Mouse (Mus musculus) liver, embryonic 16.5 days (tissue): ENCODE results near the gene Arid5b. TPM values are rescaled to one million over a fixed set of nuclear protein-coding genes. Genes with fewer than 3 reads are reported as not detected.
A peak's percentile ranks its signal among the peaks of the same experiment; 100 is the strongest.

Source experiments
- ATAC-seq: fragments of 200-750 bp; cut with Nextera tagmentation; 2 replicates; pipeline ENCODE4 v1.8.0; 2017; ENCODE audit warnings: low read depth, mild to moderate bottlenecking, moderate number of reproducible peaks, moderate library complexity
- H3K27ac ChIP-seq: fragments of 300-500 bp; sonication (generic); 2 replicates; pipeline ENCODE4 v1.5.1; 2014; ENCODE audit warnings: mild to moderate bottlenecking, low read length
- H3K27me3 ChIP-seq: fragments of 300-500 bp; sonication (generic); 2 replicates; pipeline ENCODE4 v1.6.1; 2014; ENCODE audit warnings: low read depth, low read length, mixed read lengths; ENCODE audit not compliant: control insufficient read depth, insufficient read depth
- H3K36me3 ChIP-seq: fragments of 300-500 bp; sonication (generic); 2 replicates; pipeline ENCODE4 v1.6.1; 2014; ENCODE audit warnings: mild to moderate bottlenecking; ENCODE audit not compliant: control insufficient read depth, insufficient read depth
- H3K4me1 ChIP-seq: fragments of 300-500 bp; sonication (generic); 2 replicates; pipeline ENCODE4 v1.6.1; 2014; ENCODE audit warnings: low read depth, low read length, mixed read lengths; ENCODE audit not compliant: control insufficient read depth
- H3K4me2 ChIP-seq: fragments of 300-500 bp; sonication (generic); 2 replicates; pipeline ENCODE4 v1.6.1; 2014; ENCODE audit warnings: low read depth, low read length, mixed read lengths
- H3K4me3 ChIP-seq: fragments of 300-500 bp; sonication (generic); 2 replicates; pipeline ENCODE4 v1.5.1; 2014; ENCODE audit warnings: low read depth, mild to moderate bottlenecking, low read length
- H3K9ac ChIP-seq: fragments of 300-500 bp; sonication (generic); 2 replicates; pipeline ENCODE4 v1.6.1; 2014; ENCODE audit warnings: low read depth, low read length
- H3K9me3 ChIP-seq: fragments of 300-500 bp; sonication (generic); replicated peaks from 2 replicates; pipeline ENCODE4 v1.6.1; 2016; ENCODE audit warnings: low read length; ENCODE audit not compliant: control insufficient read depth
- WGBS: fragments of 180-500 bp; shearing (Covaris S2); extraction: QIAGEN DNeasy Blood & Tissue Kit; methylation state at CpG from one replicate; pipeline ENCODE4 v1.1.7; 2014; ENCODE audit not compliant: insufficient replicate concordance; 5-methylcytosine and 5-hydroxymethylcytosine counted together
- polyA plus RNA-seq: library from polyadenylated mRNA; unstranded; fragments of >200 nt; fragmentation: Nextera tagmentation; extraction: Ambion mirVana; gene quantifications from 2 replicates; pipeline ENCODE4 v1.2.1, GENCODE M21; 2015

Arid5b gene
- polyA plus RNA-seq, 1 experiment from 2014 or later: 7.8 TPM

GRCm38 (mm10) chr10:68067961-68068360 lies 210.6 kb downstream of the Arid5b start:
- Histone ChIP-seq H3K27me3 (no peaks in the 10 kb centered on the region), H3K4me3 (no peak overlapping the region), H3K9ac (no peak overlapping the region), H3K36me3 (no peaks in the 10 kb centered on the region), H3K27ac (no peak overlapping the region), H3K9me3 (no peaks in the 10 kb centered on the region), H3K4me2 (no peak overlapping the region), H3K4me1 (no peaks in the 10 kb centered on the region)
- 61% methylated on average over 5 of the region's 5 CpGs for WGBS
- ATAC-seq: no peak

- WGBS: 63% methylated on average over 5 of the region's 5 CpGs
- Histone ChIP-seq H3K4me3 (no peak overlapping the region), H3K27ac (no peak overlapping the region)
These were observed 212.4 kb downstream of the Arid5b start for GRCm38 (mm10) chr10:68066173-68066572.

GRCm38 (mm10) chr10:68064571-68064970 lies 214.0 kb downstream of the Arid5b start:
- 81% methylated on average over 10 of the region's 10 CpGs for WGBS
- Histone ChIP-seq H3K9ac (no peak overlapping the region), H3K27me3 (no peaks in the 10 kb centered on the region), H3K9me3 (no peaks in the 10 kb centered on the region), H3K27ac (no peak overlapping the region), H3K4me1 (no peaks in the 10 kb centered on the region), H3K4me3 (no peak overlapping the region), H3K36me3 (no peaks in the 10 kb centered on the region), H3K4me2 (no peak overlapping the region)
- ATAC-seq: no peak

More at GRCm38 (mm10) chr10:68066173-68066572, 212.4 kb downstream of the Arid5b start:
- no peak for ATAC-seq
- H3K36me3 ChIP-seq: no peaks in the 10 kb centered on the region
- no peaks in the 10 kb centered on the region for H3K9me3 ChIP-seq
- no peaks in the 10 kb centered on the region for H3K27me3 ChIP-seq
- no peak overlapping the region for H3K4me2 ChIP-seq
- no peak overlapping the region for H3K9ac ChIP-seq
- no peaks in the 10 kb centered on the region for H3K4me1 ChIP-seq

GRCm38 (mm10) chr10:68063806-68064545 lies 214.6 kb downstream of the Arid5b start:
- 53% methylated on average over 8 of the region's 8 CpGs for WGBS
- no peak overlapping the region for H3K9ac ChIP-seq
- ATAC-seq: no peak
- no peaks in the 10 kb centered on the region for H3K4me1 ChIP-seq
- no peaks in the 10 kb centered on the region for H3K27me3 ChIP-seq
- no peaks in the 10 kb centered on the region for H3K36me3 ChIP-seq
- no peak overlapping the region for H3K4me3 ChIP-seq
- no peak overlapping the region for H3K4me2 ChIP-seq
- H3K9me3 ChIP-seq: no peaks in the 10 kb centered on the region
- no peak overlapping the region for H3K27ac ChIP-seq

GRCm38 (mm10) chr10:68061249-68061615 lies 217.3 kb downstream of the Arid5b start:
- 74% methylated on average over 8 of the region's 8 CpGs for WGBS
- H3K9me3 ChIP-seq: no peaks in the 10 kb centered on the region
- no peaks in the 10 kb centered on the region for H3K27me3 ChIP-seq
- H3K4me2 ChIP-seq: no peak overlapping the region
- no peak overlapping the region for H3K9ac ChIP-seq
- no peak for ATAC-seq
- H3K4me3 ChIP-seq: no peak overlapping the region
- no peaks in the 10 kb centered on the region; the same call in none of the 2 replicates for H3K4me1 ChIP-seq
- H3K36me3 ChIP-seq: no peaks in the 10 kb centered on the region
- H3K27ac ChIP-seq: 0 out of 2 replicates have a peak overlapping the region, but pooled peaks have one; percentile 30

GRCm38 (mm10) chr10:68060590-68061248 lies 217.8 kb downstream of the Arid5b start:
- Histone ChIP-seq H3K27me3 (no peaks in the 10 kb centered on the region), H3K36me3 (no peaks in the 10 kb centered on the region), H3K4me3 (no peak overlapping the region), H3K9ac (no peak overlapping the region), H3K4me1 (no peaks in the 10 kb centered on the region; the same call in none of the 2 replicates), H3K4me2 (no peak overlapping the region), H3K27ac (0 out of 2 replicates have a peak overlapping the region, but pooled peaks have one; percentile 30), H3K9me3 (no peaks in the 10 kb centered on the region)
- 62% methylated on average over 16 of the region's 16 CpGs for WGBS
- ATAC-seq: no peak

- Histone ChIP-seq H3K36me3 (no peaks in the 10 kb centered on the region), H3K27ac (peak overlapping the region; percentile 67), H3K4me1 (no peaks in the 10 kb centered on the region; the same call in none of the 2 replicates), H3K9me3 (no peaks in the 10 kb centered on the region), H3K9ac (no peak overlapping the region), H3K4me2 (no peak overlapping the region), H3K4me3 (no peak overlapping the region), H3K27me3 (no peaks in the 10 kb centered on the region)
- no peak for ATAC-seq
- WGBS: 64% methylated on average over 1 of the region's 1 CpGs
These were observed 220.2 kb downstream of the Arid5b start for GRCm38 (mm10) chr10:68058378-68058777.

- Histone ChIP-seq H3K36me3 (no peaks in the 10 kb centered on the region), H3K27me3 (no peaks in the 10 kb centered on the region), H3K4me3 (no peak overlapping the region), H3K27ac (peak overlapping the region; percentile 82), H3K9ac (no peak overlapping the region), H3K4me1 (no peaks in the 10 kb centered on the region; the same call in none of the 2 replicates), H3K4me2 (no peak overlapping the region), H3K9me3 (no peaks in the 10 kb centered on the region)
- ATAC-seq: peak; percentile 93
- WGBS: 52% methylated on average over 3 of the region's 3 CpGs
These were observed 220.7 kb downstream of the Arid5b start for GRCm38 (mm10) chr10:68057841-68058240.

- no peaks in the 10 kb centered on the region for H3K36me3 ChIP-seq
- no peaks in the 10 kb centered on the region; the same call in none of the 2 replicates for H3K4me1 ChIP-seq
- ATAC-seq: no peak
- no peaks in the 10 kb centered on the region for H3K9me3 ChIP-seq
- H3K4me2 ChIP-seq: no peak overlapping the region
- H3K27me3 ChIP-seq: no peaks in the 10 kb centered on the region
- H3K27ac ChIP-seq: no peak overlapping the region
- no peak overlapping the region for H3K9ac ChIP-seq
- no peak overlapping the region for H3K4me3 ChIP-seq
- WGBS: 75% methylated on average over 6 of the region's 6 CpGs
These were observed 223.8 kb downstream of the Arid5b start for GRCm38 (mm10) chr10:68054706-68055105.
